Mouse (Mus musculus) ES-E14 (cell line): Measurements from ENCODE around the gene Cdc42bpg. TPM values are rescaled to one million over a fixed set of nuclear protein-coding genes. Genes with fewer than 3 reads are reported as not detected.

ENCODE experiments used
- DNase-seq: peaks from one replicate; pipeline ENCODE4 v3.0.0-alpha.2; 2013; ENCODE audit warnings: low read depth, low spot score
- H3K27ac ChIP-seq: 2 replicates; pipeline ENCODE4 v1.5.1; 2012; ENCODE audit warnings: low read depth, mild to moderate bottlenecking, low read length, moderate library complexity, mixed read lengths; ENCODE audit not compliant: poor library complexity, insufficient read depth, severe bottlenecking
- H3K36me3 ChIP-seq: 2 replicates; pipeline ENCODE4 v1.6.1; 2012; ENCODE audit warnings: mild to moderate bottlenecking, low read length, moderate library complexity, mixed read lengths; ENCODE audit not compliant: control insufficient read depth, poor library complexity, insufficient read depth, severe bottlenecking
- H3K4me1 ChIP-seq, 2 experiments: fragments of 150-350 bp in 1 of 2; sonication (generic) in 1 of 2; 2 replicates each; pipeline ENCODE4 v1.6.1; 2012; ENCODE audit warnings: low read length in 2 of 2, mild to moderate bottlenecking in 1 of 2, mixed read lengths in 1 of 2; ENCODE audit not compliant: control insufficient read depth in 2 of 2, insufficient read depth in 2 of 2, poor library complexity in 1 of 2
- H3K4me3 ChIP-seq, 2 experiments: fragments of 150-350 bp in 1 of 2; sonication (generic) in 1 of 2; 2 replicates each; pipeline ENCODE4 v1.5.1; 2012; ENCODE audit warnings: low read length in 2 of 2, low read depth in 1 of 2, mild to moderate bottlenecking in 1 of 2, mixed read lengths in 1 of 2; ENCODE audit not compliant: insufficient read depth in 1 of 2, poor library complexity in 1 of 2, severe bottlenecking in 1 of 2
- H3K9ac ChIP-seq: 2 replicates; pipeline ENCODE4 v1.6.1; 2012; ENCODE audit warnings: low read depth, mild to moderate bottlenecking, low read length, mixed read lengths; ENCODE audit not compliant: poor library complexity, insufficient read depth, severe bottlenecking
- H3K9me3 ChIP-seq: fragments of 150-350 bp; sonication (generic); 2 replicates; pipeline ENCODE4 v1.6.1; 2012; ENCODE audit warnings: low read depth, mild to moderate bottlenecking, low read length; ENCODE audit not compliant: control insufficient read depth, insufficient read depth
- CHD2 ChIP-seq: IDR thresholded peaks from 2 replicates; pipeline ENCODE4 v1.6.1; 2014; ENCODE audit warnings: mild to moderate bottlenecking, low read depth, low read length, inconsistent platforms
- HCFC1 ChIP-seq: IDR thresholded peaks from 2 replicates; pipeline ENCODE4 v1.6.1; 2012; ENCODE audit warnings: low read length, inconsistent platforms, borderline replicate concordance; ENCODE audit not compliant: insufficient read depth
- MAFK ChIP-seq: IDR thresholded peaks from 2 replicates; pipeline ENCODE4 v1.6.1; 2014; ENCODE audit warnings: mild to moderate bottlenecking, low read depth, low read length, inconsistent platforms; ENCODE audit not compliant: insufficient read depth
- ZC3H11A ChIP-seq: IDR thresholded peaks from 2 replicates; pipeline ENCODE4 v1.6.1; 2012; ENCODE audit warnings: low read depth, mild to moderate bottlenecking, inconsistent platforms, low read length, borderline replicate concordance
- ZNF384 ChIP-seq: IDR thresholded peaks from 2 replicates; pipeline ENCODE4 v1.6.1; 2012; ENCODE audit warnings: low read depth, low read length, inconsistent platforms
- in situ Hi-C, 2 experiments: fragments of 600-800 bp; cut with MboI; formaldehyde crosslinking; loops; one replicate each; pipeline ENCODE4 v1.15.1; 2025; ENCODE audit warnings: low sequenced_read_pairs in 2 of 2, inconsistent platforms in 1 of 2; ENCODE audit not compliant: unreplicated experiment in 2 of 2
- total RNA-seq: library from RNA; depleted of rRNA; stranded (reverse); fragments of 300-350 nt; gene quantifications from 2 replicates; pipeline ENCODE4 v1.2.3, GENCODE M21; 2012

Gene Cdc42bpg
- total RNA-seq, 1 experiment = 35.5 TPM

- DNase-seq = no peak
- peaks cover 24% of the 10 kb centered on the region for H3K36me3 ChIP-seq
- in situ Hi-C loops = no loop called here
Observed at GRCm38 (mm10) chr19:6278439-6279073, 27.7 kb upstream of the Cdc42bpg start.

GRCm38 (mm10) chr19:6279481-6280144 lies 26.6 kb upstream of the Cdc42bpg start:
- Histone ChIP-seq H3K4me3 (no peak overlapping the region), H3K9ac (no peak overlapping the region; the same call in 1 of the 2 replicates), H3K36me3 (peaks cover 27% of the 10 kb centered on the region), H3K9me3 (no peaks in the 10 kb centered on the region), H3K27ac (no peak overlapping the region), H3K4me1 (peaks cover 8 to 10% of the 10 kb centered on the region in 2 experiments)
- TF ChIP-seq CHD2 (no peak), ZC3H11A (no peak), HCFC1 (no peak), MAFK (no peak), ZNF384 (no peak)
- DNase-seq = no peak
- in situ Hi-C loops = no loop called here

More at GRCm38 (mm10) chr19:6278439-6279073, 27.7 kb upstream of the Cdc42bpg start:
- no peak for TF ChIP-seq MAFK
- no peak for TF ChIP-seq ZNF384
- TF ChIP-seq CHD2 = no peak
- TF ChIP-seq ZC3H11A = no peak
- TF ChIP-seq HCFC1 = no peak
- Histone ChIP-seq H3K27ac (peak overlapping the region; percentile 32; the same call in 1 of the 2 replicates), H3K4me1 (peaks cover 8 to 10% of the 10 kb centered on the region in 2 experiments), H3K9ac (peak overlapping the region; percentile 9; the same call in 1 of the 2 replicates), H3K9me3 (no peaks in the 10 kb centered on the region), H3K4me3 (peak overlapping the region in 1 of 2 experiments; percentile 19; a peak in 2 of 4 replicates)

GRCm38 (mm10) chr19:6280554-6280953 lies 25.7 kb upstream of the Cdc42bpg start:
- H3K9ac ChIP-seq = no peak overlapping the region
- H3K36me3 ChIP-seq = peaks cover 35% of the 10 kb centered on the region
- H3K4me1 ChIP-seq = peaks cover 5 to 10% of the 10 kb centered on the region in 2 experiments; a peak in 3 of 4 replicates
- H3K9me3 ChIP-seq = no peaks in the 10 kb centered on the region
- in situ Hi-C loops = no loop called here
- no peak overlapping the region for H3K27ac ChIP-seq
- DNase-seq = no peak
- no peak for TF ChIP-seq CHD2
- no peak for TF ChIP-seq MAFK
- TF ChIP-seq ZNF384 = no peak
- no peak for TF ChIP-seq ZC3H11A
- TF ChIP-seq HCFC1 = no peak
- H3K4me3 ChIP-seq = no peak overlapping the region

- Histone ChIP-seq H3K9me3 (no peaks in the 10 kb centered on the region), H3K9ac (no peak overlapping the region), H3K4me3 (no peak overlapping the region), H3K36me3 (peaks cover 43% of the 10 kb centered on the region), H3K27ac (no peak overlapping the region), H3K4me1 (peaks cover 5 to 10% of the 10 kb centered on the region in 2 experiments; a peak in 3 of 4 replicates)
- TF ChIP-seq HCFC1 (no peak), ZNF384 (no peak), CHD2 (no peak), ZC3H11A (no peak), MAFK (no peak)
- no peak for DNase-seq
- in situ Hi-C loops = no loop called here
Observed at GRCm38 (mm10) chr19:6281122-6282020, 24.9 kb upstream of the Cdc42bpg start.
